In genomic region chr4:153164810-153165209, GRCm38 (mm10) we compare ENCODE assay signal across 20 mouse cellular contexts.
"Had no signal": no experiment of that assay in that cellular context is flagged by ENCODE, and none has a peak within 500 bp of the region (broad histone marks: within the 10 kb centered on the region; RNA-seq: fewer than 3 reads in every experiment).

No protein-coding gene starts in this region.

- H3K36me3 ChIP-seq: limb, embryonic 10.5 days; limb, embryonic 13.5 days; liver, embryonic 13.5 days; lung, embryonic 15.5 days; midbrain, embryonic 15.5 days; neural tube, embryonic 13.5 days had no signal

- ATAC-seq: intestine, embryonic 16.5 days; liver, postnatal 0 days; midbrain, embryonic 15.5 days had no signal

- H3K4me2 ChIP-seq: limb, embryonic 13.5 days; liver, embryonic 13.5 days; lung, embryonic 15.5 days; midbrain, embryonic 11.5 days; midbrain, embryonic 15.5 days; neural tube, embryonic 13.5 days had no signal

- H3K4me1 ChIP-seq: limb, embryonic 13.5 days; liver, embryonic 13.5 days; lung, embryonic 15.5 days; midbrain, embryonic 15.5 days; neural tube, embryonic 13.5 days had no signal

- H3K27me3 ChIP-seq: limb, embryonic 13.5 days; liver, embryonic 13.5 days; lung, embryonic 15.5 days; midbrain, embryonic 15.5 days; neural tube, embryonic 13.5 days had no signal

- DNase-seq: kidney, adult 18-20 months; kidney, adult 9 months; kidney, postnatal 14 days; layer of hippocampus, adult 9-11 months; layer of hippocampus, postnatal 36 days; liver; liver, embryonic 13.5 days; liver, postnatal 0 days; lung, postnatal 10 days; lung, postnatal 36 days; thymus, adult 18-20 months; thymus, postnatal 36 days had no signal

- H3K9me3 ChIP-seq: limb, embryonic 10.5 days; lung, embryonic 15.5 days; midbrain, embryonic 15.5 days; neural tube, embryonic 13.5 days had no signal

- H3K27ac ChIP-seq: limb, embryonic 10.5 days; limb, embryonic 13.5 days; liver, embryonic 13.5 days; lung, embryonic 15.5 days; midbrain, embryonic 15.5 days; neural tube, embryonic 13.5 days had no signal

- H3K4me3 ChIP-seq: limb, embryonic 10.5 days; limb, embryonic 13.5 days; liver, embryonic 13.5 days; lung, embryonic 15.5 days; midbrain, embryonic 15.5 days; myocyte; neural tube, embryonic 13.5 days had no signal

- H3K9ac ChIP-seq: limb, embryonic 13.5 days; liver, embryonic 13.5 days; liver, postnatal 0 days; lung, embryonic 15.5 days; midbrain, embryonic 15.5 days; neural tube, embryonic 13.5 days had no signal
